Mouse (Mus musculus) testis, adult 2 months (tissue): ENCODE measurements around the gene Wwc1.

Experiments used
- CTCF ChIP-seq: fragments of 200-500 bp; IDR thresholded peaks from 2 replicates; pipeline ENCODE4 v1.5.1; 2012; ENCODE audit warnings: low read depth, mild to moderate bottlenecking, inconsistent platforms, low read length, moderate library complexity; ENCODE audit not compliant: control insufficient read depth, insufficient read depth, insufficient replicate concordance
- POLR2A ChIP-seq: fragments of 200-500 bp; IDR thresholded peaks from 2 replicates; pipeline ENCODE4 v1.6.1; 2012; ENCODE audit warnings: low read depth, mild to moderate bottlenecking, inconsistent platforms, low read length, moderate library complexity; ENCODE audit not compliant: control insufficient read depth

GRCm38 (mm10) chr11:35951058-35951726 lies 29.1 kb downstream of the Wwc1 start:
- TF ChIP-seq CTCF = no peak
- TF ChIP-seq POLR2A = no peak
